Mouse (Mus musculus) small intestine, adult 2 months (tissue): ENCODE measurements around the gene Cntrl.

ENCODE experiments used
- CTCF ChIP-seq: fragments of 200-500 bp; IDR thresholded peaks from 2 replicates; pipeline ENCODE4 v1.5.1; 2012; ENCODE audit warnings: low read depth, mild to moderate bottlenecking, control low read depth, inconsistent platforms, low read length, moderate library complexity, mixed read lengths; ENCODE audit not compliant: insufficient replicate concordance, insufficient read length; ENCODE audit errors: extremely low read depth
- POLR2A ChIP-seq: fragments of 200-500 bp; IDR thresholded peaks from 2 replicates; pipeline ENCODE4 v1.6.1; 2012; ENCODE audit warnings: low read depth, mild to moderate bottlenecking, control low read depth, inconsistent platforms, low read length, moderate library complexity

DNA sequence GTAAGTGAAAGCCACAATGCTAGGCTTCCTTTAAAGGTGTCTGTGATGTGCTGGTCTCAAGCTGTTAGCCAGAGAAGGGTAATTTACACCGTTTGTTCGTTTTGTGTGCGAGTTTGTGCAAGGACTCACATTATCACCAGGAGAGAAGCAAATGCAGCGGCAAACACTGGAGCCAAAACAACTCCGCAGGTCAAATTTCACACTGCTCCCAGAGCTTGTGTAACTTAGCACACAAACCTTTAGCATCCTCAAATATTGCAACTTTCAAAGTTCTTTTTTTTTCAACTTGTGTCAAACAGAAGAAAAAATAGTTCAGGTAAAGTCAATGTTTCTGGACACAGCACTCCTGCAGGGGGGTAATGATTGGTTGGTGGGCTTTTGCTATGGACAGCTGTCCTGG lies 5.7 kb upstream of the Cntrl start:
- no peak for TF ChIP-seq CTCF
- TF ChIP-seq POLR2A = no peak
